Mouse (Mus musculus): Measurements from ENCODE around the gene Lats2.

GRCm38 (mm10) chr14:57729364-57729763, 28.8 kb downstream of the Lats2 start:
- TF ChIP-seq CTCF (IDR thresholded peaks at IDR 0.05; ENCODE audit: extremely low read depth, insufficient read length, insufficient replicate concordance, low read depth, low read length) (no peak), POLR2A (IDR thresholded peaks at IDR 0.05; ENCODE audit: low read depth, low read length) (no peak)
